Mouse (Mus musculus): ENCODE measurements at regions not wholly inside any gene's neighbourhood (a gene's known extent, or its start where the extent isn't known, plus 50 kb on each side); places are given as distances from the start of the nearest gene placed in this dataset.

- DNase-seq (ENCODE audit: low spot score in 2 of 2) = peak in 1 of 2 experiments; percentile 30
Measured at GRCm38 (mm10) chr12:49449396-49449795, 64.4 kb downstream of the Gm43517 start.

GRCm38 (mm10) chr12:49468059-49468458 is 83.1 kb downstream of the Gm43517 start:
- DNase-seq (ENCODE audit: low spot score in 2 of 2) = no peak

- peak; percentile 75 to 89 for DNase-seq (ENCODE audit: low spot score in 2 of 2)
Measured at GRCm38 (mm10) chr12:49473371-49473770, 88.4 kb downstream of the Gm43517 start.

- DNase-seq (ENCODE audit: low spot score in 2 of 2) = peak; percentile 25 to 63
Measured at GRCm38 (mm10) chr12:49480656-49481055, 95.7 kb downstream of the Gm43517 start.

GRCm38 (mm10) chr12:49481151-49481550 is 96.2 kb downstream of the Gm43517 start:
- peak in 1 of 2 experiments; percentile 44 for DNase-seq (ENCODE audit: low spot score in 2 of 2)

GRCm38 (mm10) chr12:49482367-49482766 is 97.4 kb downstream of the Gm43517 start:
- DNase-seq (ENCODE audit: low spot score in 2 of 2) = no peak

- peak in 1 of 2 experiments; percentile 30 for DNase-seq (ENCODE audit: low spot score in 2 of 2)
Measured at GRCm38 (mm10) chr12:49484070-49484770, 99.2 kb downstream of the Gm43517 start.

GRCm38 (mm10) chr12:49513131-49513530 is 128.2 kb downstream of the Gm43517 start:
- DNase-seq (ENCODE audit: low spot score in 2 of 2) = no peak

- no peak for DNase-seq (ENCODE audit: low spot score in 2 of 2)
Measured at GRCm38 (mm10) chr12:49514616-49515015, 129.6 kb downstream of the Gm43517 start.

Data from layer of hippocampus, adult 18-20 months (tissue).